Mouse (Mus musculus): ENCODE results near the gene Hist1h4c.
"Not testable (repeated sequence)": the region's sequence is repeated elsewhere in the genome, so short reads cannot be mapped to it uniquely, and the experiment has no call there.

The Hist1h4c gene

DNA sequence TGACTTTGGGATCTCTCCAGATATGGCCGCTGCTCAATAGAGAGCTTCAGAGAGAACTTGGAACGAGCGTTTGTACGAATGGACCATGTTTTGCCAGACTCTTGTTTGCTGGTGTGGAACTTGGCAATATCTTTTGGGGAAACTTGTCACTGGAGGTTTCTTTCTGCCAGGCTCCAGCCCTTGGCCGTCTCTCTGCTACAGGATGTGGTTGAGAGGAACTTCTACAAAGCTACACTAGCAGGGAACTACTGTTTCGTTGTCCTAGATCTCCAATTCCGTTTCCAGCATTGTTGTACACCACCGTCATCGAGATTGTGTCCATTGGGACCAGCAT, 30.9 kb upstream of the Hist1h4c start:
- DNase-seq (ENCODE audit: low spot score), result no peak

DNA sequence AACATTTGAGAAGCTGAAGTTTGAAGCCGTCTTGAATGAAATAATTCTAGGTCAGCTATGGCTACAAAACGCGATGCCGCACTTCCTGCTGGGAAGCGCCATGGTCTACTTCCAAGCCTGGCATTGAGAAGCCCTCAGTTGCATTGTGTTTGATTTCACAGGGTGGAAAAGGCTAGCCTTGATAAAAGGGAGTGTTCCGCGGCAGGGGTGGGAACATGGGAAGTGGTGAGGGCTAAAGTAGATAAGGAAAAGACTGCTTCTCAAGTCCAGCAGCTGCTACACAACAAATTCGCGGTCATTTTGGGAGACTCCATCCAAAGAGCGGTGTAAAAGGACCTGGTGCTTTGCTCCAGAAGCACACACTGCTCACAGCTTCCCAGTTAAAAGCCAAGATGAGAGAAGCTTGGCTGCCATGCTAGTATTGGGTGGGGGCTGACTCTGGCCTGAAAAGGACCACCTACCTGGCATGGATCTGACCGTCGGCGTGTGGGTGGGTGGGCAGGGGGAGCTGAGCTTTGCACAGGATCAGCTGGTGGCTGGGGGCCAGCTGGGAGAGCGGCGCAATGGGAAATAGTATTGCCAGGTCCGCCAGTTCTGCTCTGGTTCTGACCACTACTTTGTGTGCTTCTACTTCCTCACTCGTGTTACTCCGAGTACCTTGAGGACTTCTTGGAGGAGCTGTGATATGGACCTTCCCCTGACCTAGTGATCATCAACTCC, 30.4 kb upstream of the Hist1h4c start:
- DNase-seq (ENCODE audit: low spot score), result no peak

GRCm38 (mm10) chr13:23725213-23725612, 27.0 kb upstream of the Hist1h4c start:
- no peak for DNase-seq (ENCODE audit: low spot score)

GRCm38 (mm10) chr13:23724239-23724638, 26.0 kb upstream of the Hist1h4c start:
- no peak for DNase-seq (ENCODE audit: low spot score)

GRCm38 (mm10) chr13:23717593-23718245, 19.5 kb upstream of the Hist1h4c start:
- not testable (repeated sequence) for DNase-seq (ENCODE audit: low spot score)

GRCm38 (mm10) chr13:23717176-23717575, 18.9 kb upstream of the Hist1h4c start:
- no peak for DNase-seq (ENCODE audit: low spot score)

- no peak for DNase-seq (ENCODE audit: low spot score)
Observed at GRCm38 (mm10) chr13:23716261-23717042, 18.2 kb upstream of the Hist1h4c start.

DNA sequence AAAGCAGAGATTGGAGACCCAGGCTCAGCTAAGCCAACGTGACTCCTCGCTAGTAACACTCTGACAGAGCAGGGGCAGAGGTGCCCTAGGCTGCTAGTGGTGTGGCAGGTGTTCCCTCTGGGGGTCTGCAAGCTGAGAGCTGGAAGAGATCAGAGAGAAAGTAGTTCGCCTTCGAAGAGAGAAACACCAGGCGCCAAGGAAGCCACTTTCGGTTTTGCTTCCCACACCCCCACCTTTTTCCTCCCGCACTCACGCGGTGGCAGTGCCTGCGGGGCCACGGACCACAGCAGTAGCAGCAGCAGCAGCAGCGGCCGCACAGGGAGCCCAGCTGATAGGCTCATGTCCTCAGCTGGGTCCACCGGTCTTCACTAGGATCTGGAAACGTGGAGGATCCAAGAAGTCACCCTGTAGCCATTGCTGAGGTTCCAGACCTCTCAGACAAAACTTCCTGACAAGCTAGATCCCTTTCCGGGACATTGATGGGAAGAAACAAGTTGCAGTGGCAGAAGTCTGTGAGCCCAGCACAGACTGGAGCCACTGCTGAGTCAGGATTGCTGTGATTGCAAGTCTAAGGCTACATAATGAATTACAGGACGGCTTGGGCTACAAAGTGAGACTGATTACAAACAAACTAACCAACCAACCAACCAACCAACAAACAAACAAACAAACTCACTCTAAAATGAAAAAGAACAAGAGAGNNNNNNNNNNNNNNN, 12.3 kb upstream of the Hist1h4c start, which contains the start of gene Hfe:
TSS of gene Hfe (minus strand) at position 481 of the 716 bp plus-strand sequence.
- DNase-seq (ENCODE audit: low spot score), result no peak

DNA sequence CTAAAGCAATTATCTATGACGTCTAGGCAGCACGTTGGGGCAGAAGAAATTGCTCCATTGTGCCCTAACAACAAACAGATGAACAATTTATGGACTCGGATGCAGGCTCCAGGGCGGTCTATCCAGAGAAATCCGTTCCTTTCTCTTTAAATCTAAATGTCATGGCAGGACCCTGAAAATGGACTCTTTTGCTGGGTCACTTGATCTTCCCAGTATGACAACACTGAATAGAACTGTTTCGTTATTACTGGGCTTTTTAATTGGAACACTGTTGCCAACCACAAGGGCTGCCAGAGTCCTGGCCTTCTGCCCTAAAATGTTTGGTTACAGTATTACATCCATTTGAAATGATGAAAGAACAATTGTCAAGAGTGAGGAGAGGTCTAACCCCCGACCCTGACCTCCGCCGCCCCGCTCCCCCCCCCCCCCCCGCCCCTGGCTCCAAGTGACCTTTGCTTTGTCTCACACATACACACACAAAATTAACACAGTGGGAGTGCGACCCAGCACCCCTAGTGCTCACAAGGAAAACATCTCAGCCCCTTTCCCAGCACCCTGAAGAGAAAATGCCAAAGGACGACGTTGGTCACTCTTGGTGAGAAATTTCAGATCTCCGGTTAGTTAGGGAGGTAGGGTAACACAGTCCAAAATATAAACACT, 11.6 kb upstream of the Hist1h4c start:
- no peak for DNase-seq (ENCODE audit: low spot score)

DNA sequence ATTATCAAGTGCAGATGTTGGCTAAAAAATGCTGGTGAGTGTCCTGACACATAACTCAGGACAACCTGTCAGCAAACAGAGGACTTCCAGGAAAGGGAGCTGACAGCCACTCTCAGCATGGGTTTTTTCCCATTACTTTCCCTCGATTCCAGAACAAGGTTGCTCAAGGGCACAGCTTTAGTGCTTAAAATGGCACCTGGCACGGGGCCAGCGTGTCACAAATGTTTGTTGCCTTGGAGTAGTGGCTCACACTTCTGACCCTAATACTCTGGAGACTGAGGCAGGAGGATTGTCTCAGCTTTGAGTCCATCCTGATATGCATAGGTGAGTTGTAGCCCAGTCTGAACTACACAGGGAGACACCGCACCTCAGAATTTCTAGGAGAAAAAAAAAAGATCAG, 10.4 kb upstream of the Hist1h4c start:
- DNase-seq (ENCODE audit: low spot score), result no peak

DNA sequence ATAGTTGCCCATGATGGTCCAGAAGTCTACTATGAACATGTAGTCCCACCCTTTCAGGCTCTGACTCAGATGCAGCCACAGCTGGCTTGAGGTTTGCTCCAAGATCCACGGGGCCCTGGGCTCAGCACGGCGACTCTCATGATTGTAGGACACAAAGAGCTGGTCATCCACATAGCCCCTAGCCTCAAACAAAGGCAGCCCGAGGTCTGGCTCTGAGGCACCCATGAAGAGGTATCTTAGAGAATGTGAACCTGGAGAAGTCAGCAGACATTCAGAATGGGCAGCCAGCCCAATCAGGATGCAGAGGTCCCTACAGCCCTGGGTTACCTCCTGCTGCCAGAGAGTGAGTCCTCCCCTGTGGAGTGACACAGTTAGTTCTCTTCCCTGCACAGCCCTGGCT, 9.8 kb upstream of the Hist1h4c start:
- DNase-seq (ENCODE audit: low spot score), result no peak

GRCm38 (mm10) chr13:23706771-23707170, 8.5 kb upstream of the Hist1h4c start:
- no peak for DNase-seq (ENCODE audit: low spot score)

GRCm38 (mm10) chr13:23705751-23706356, 7.6 kb upstream of the Hist1h4c start:
- no peak for DNase-seq (ENCODE audit: low spot score)

DNA sequence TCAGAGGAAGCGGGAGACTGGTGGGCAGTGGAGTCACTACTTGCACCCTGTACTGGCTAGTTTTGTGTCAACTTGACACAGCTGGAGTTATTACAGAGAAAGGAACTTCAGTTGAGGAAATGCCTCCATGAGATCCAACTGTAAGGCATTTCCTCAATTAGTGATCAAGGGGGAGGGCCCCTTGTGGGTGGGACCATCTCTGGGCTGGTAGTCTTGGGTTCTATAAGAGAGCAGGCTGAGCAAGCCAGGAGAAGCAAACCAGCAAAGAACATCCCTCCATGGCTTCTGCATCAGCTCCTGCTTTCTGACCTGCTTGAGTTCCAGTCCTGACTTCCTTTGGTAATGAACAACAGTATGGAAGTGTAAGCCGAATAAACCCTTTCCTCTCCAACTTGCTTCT, 4.5 kb upstream of the Hist1h4c start:
- DNase-seq (ENCODE audit: low spot score), result not testable (repeated sequence)

DNA sequence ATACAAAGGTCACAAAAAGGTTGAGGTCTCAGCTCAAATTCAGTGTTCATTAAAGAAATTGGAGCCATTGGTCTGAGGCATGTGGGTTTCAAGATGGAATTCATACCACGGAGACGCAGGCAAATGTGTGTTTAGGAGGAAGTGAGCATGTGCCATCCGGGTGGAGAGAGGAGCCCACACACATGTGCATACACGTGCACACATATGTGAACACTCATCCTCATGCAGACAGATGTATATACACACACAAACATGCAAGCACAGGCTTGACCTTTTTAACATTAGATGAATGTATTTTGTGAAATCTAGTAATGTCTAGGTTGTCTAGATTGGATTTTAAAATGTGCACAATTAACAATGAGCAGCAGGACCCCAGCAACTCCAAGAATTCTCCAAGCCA, 4.0 kb upstream of the Hist1h4c start:
- DNase-seq (ENCODE audit: low spot score), result no peak

DNA sequence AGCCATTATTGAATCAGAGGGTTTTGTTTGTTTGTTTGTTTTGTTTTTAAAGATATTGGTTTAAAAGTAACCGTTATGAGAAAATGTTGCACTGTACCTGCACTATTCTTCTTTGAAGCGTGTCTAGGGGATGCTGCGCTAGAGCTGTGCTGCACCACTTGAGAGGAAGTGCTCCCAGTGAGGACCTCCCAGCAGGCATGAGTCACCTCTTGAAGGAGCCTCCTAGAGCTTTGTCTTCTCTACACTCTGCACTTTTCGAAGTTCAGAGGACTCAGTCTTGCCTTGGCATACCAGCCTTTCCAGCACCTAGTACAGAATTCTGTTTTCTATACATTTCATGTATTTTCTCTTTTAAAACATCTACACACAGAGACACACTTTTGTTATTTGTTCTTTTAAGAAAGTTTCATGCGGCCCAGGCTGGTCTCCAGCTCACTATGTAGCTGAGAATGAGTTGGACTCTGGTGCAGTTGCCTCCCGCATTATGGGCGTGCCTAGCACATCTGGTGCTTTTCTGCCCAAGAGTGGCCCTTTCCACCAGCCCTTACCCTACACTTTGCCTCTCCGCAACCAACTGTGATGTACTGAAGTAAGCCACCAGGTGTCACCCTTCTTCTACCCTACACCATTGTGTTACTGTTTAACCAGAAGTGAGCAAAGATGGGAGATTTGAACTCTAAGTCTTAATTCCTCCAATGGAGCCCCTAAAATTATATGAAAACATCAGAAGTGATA, 2.7 kb upstream of the Hist1h4c start:
- peak; percentile 71 for DNase-seq (ENCODE audit: low spot score)

DNA sequence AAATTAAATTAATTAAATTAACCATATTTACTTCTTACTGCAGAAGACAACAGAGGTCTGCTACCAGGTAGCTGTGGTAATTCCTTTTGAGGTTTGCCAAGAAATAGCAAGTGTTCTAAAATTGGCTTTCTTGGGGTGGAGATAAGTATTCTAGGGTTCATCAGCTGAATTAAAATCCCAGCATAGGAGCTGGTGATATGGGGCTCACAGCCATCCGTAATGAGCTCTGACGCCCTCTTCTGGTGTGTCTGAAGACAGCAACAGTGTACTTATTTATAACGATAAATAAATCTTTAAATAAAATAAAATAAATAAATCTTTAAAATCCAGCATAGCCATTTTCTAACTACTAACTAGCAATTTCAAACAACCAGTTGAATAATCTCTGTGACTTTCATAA, 1.5 kb upstream of the Hist1h4c start:
- DNase-seq (ENCODE audit: low spot score), result no peak

GRCm38 (mm10) chr13:23698996-23699395, 742 bp upstream of the Hist1h4c start:
- no peak for DNase-seq (ENCODE audit: low spot score)

DNA sequence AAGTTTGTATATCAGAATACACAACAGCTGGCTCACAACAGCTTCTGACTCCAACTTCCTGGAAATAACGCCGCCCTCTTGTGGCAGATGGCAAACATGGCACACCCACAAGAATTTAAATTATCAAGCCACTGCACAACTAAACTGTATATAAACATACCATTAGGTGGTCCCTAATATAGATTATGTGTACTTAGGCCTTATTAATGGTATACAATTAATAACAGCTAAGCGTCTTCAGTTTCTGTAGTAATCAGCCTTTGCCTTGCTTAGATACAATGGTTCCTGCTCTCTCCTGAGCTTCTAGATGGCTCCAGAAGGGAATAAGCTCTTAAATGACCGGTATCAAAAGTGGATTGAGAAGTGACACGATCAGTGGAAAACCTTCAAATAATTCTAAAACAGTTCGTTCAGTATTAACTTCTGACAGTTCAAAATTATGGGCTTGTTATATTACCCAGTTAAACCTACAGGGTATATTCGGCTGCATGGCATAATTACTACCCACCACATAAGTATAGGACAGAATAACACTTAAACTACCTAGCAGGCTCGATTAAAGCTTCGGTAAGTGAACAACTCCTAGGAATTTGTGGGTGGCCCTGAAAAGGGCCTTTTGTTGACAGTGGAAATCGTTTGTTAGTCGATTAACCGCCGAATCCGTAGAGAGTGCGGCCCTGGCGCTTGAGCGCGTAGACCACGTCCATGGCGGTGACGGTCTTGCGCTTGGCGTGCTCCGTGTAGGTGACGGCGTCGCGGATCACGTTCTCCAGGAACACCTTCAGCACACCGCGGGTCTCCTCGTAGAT, 559 bp downstream of the Hist1h4c start:
- DNase-seq (ENCODE audit: low spot score), result no peak

DNA sequence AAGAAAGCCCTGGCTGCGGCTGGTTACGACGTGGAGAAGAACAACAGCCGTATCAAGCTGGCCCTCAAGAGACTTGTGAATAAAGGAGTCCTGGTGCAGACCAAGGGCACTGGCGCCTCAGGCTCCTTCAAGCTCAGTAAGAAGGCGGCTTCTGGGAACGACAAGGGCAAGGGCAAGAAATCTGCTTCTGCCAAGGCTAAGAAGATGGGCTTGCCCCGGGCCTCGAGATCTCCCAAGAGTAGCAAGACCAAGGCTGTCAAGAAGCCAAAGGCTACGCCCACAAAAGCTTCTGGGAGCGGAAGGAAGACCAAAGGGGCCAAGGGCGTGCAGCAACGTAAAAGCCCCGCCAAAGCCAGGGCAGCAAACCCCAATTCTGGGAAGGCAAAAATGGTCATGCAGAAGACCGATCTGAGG, 2.2 kb downstream of the Hist1h4c start:
- no peak for DNase-seq (ENCODE audit: low spot score)
